Mouse (Mus musculus) stomach, embryonic 14.5 days (tissue): ENCODE results near the gene Jmjd8. TPM values are rescaled to one million over a fixed set of nuclear protein-coding genes. Genes with fewer than 3 reads are reported as not detected.

ENCODE experiments used
- ATAC-seq: fragments of 200-750 bp; cut with Nextera tagmentation; 2 replicates; pipeline ENCODE4 v1.8.0; 2017; ENCODE audit warnings: low read depth, moderate TSS enrichment; ENCODE audit not compliant: insufficient number of reproducible peaks, insufficient read depth, low FRiP score
- H3K27ac ChIP-seq: fragments of 300-500 bp; sonication (generic); 2 replicates; pipeline ENCODE4 v1.5.1; 2014; ENCODE audit warnings: mild to moderate bottlenecking, low read length, moderate library complexity, mixed read lengths
- H3K27me3 ChIP-seq: fragments of 300-500 bp; sonication (generic); 2 replicates; pipeline ENCODE4 v1.6.1; 2014; ENCODE audit warnings: low read length, control low read depth, mixed read lengths; ENCODE audit not compliant: control insufficient read depth, insufficient read depth
- H3K36me3 ChIP-seq: fragments of 300-500 bp; sonication (generic); 2 replicates; pipeline ENCODE4 v1.6.1; 2014; ENCODE audit warnings: mild to moderate bottlenecking, control low read depth, low read length, moderate library complexity, mixed read lengths; ENCODE audit not compliant: control insufficient read depth, insufficient read depth
- H3K4me1 ChIP-seq: fragments of 300-500 bp; sonication (generic); 2 replicates; pipeline ENCODE4 v1.6.1; 2014; ENCODE audit warnings: low read length, control low read depth, mixed read lengths; ENCODE audit not compliant: control insufficient read depth, insufficient read depth
- H3K4me2 ChIP-seq: fragments of 300-500 bp; sonication (generic); replicated peaks from 2 replicates; pipeline ENCODE4 v1.6.1; 2014; ENCODE audit warnings: low read depth, low read length, control low read depth
- H3K4me3 ChIP-seq: fragments of 300-500 bp; sonication (generic); 2 replicates; pipeline ENCODE4 v1.5.1; 2014; ENCODE audit warnings: low read depth, low read length, control low read depth
- H3K9ac ChIP-seq: fragments of 300-500 bp; sonication (generic); replicated peaks from 2 replicates; pipeline ENCODE4 v1.6.1; 2014; ENCODE audit warnings: low read depth, mild to moderate bottlenecking, control low read depth, low read length, moderate library complexity, mixed read lengths
- H3K9me3 ChIP-seq: fragments of 300-500 bp; sonication (generic); 2 replicates; pipeline ENCODE4 v1.6.1; 2016; ENCODE audit warnings: low read depth, low read length, control low read depth; ENCODE audit not compliant: control insufficient read depth
- WGBS: fragments of 180-500 bp; shearing (Covaris S2); extraction: QIAGEN DNeasy Blood & Tissue Kit; methylation state at CpG from one replicate; pipeline ENCODE4 v1.1.7; 2014; 5-methylcytosine and 5-hydroxymethylcytosine counted together
- polyA plus RNA-seq: library from polyadenylated mRNA; unstranded; fragments of >200 nt; fragmentation: Nextera tagmentation; extraction: Ambion mirVana; gene quantifications from 2 replicates; pipeline ENCODE4 v1.2.1, GENCODE M21; 2014

The Jmjd8 gene
- polyA plus RNA-seq, 1 experiment from 2014 or later: 41.9 TPM

DNA sequence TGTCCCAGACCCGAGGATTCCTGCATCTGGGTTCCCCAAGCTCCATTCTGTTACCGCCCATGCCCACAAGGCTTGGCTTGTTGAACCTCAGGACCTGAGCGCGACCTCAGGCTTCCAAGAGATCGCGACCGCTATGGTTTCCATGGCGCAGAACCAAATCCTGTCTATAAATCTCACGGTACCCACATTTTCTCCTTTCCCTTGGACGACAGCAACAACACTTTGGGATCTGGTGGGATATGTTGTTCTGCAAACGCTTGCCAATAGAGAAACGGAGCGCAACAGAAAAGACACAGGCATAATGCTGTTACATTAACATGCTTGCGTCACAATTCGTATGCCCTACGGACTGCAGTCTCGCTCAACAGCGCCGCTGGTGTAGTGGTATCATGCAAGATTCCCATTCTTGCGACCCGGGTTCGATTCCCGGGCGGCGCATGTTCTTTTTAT lies 46.1 kb downstream of the Jmjd8 start, which contains the start of gene Mettl26:
TSS of gene Mettl26 (plus strand) at position 354 of the 450 bp plus-strand sequence.
- under 1% methylated on average over 25 of the region's 25 CpGs for WGBS
- ATAC-seq: peak; percentile 70; the same call in 1 of the 2 replicates

DNA sequence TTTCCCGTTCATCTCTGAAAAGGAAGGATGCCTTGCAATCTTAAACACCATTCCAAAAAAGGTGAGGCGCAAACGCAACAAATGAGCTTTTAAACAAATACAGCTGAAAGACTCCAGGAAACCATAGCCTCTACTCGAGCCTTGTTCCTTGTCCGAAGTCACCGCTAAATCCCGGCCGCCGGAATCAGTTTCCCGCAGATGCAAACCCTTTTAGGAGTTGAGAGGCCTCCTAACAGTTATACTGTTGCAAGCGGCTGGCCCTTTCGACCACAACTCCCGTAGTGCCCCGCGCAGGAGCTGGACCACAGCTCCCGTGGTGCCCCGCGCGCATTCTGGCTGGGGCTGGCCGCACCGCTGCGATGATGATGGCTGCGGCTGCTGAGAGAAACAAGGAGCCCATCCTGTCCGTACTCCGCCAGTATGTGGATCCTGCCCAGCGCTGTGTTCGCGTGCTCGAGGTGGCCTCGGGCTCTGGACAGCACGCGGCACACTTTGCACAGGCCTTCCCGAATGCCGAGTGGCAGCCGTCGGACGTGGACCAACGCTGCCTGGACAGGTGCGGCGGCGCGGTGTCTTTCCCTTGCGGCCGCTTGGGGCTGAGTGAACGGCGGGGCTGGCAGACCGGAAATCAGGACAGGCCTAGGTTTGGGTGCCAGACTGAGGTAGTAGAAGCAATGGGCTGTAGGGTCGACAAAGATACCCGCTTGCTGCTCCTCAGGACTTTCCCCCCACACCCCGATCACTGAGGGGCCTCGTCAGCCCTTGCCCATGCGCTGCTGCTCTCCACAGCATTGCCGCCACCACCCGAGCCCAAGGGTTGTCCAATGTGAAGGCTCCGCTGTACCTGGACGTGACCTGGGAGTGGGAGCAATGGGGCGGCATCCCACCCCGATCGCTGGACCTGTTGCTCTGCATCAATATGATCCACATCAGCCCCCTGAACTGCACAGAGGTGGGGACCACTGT lies 46.8 kb downstream of the Jmjd8 start:
- peak; percentile 94 for ATAC-seq
- H3K4me1 ChIP-seq: peaks cover 9% of the 10 kb centered on the region; the same call in 1 of the 2 replicates
- 1% methylated on average over 59 of the region's 59 CpGs for WGBS
- H3K4me3 ChIP-seq: peak overlapping the region; percentile 70
- H3K27ac ChIP-seq: peak overlapping the region; percentile 94
- no peaks in the 10 kb centered on the region for H3K27me3 ChIP-seq
- H3K4me2 ChIP-seq: peak overlapping the region; percentile 91
- no peaks in the 10 kb centered on the region for H3K9me3 ChIP-seq
- H3K36me3 ChIP-seq: peaks cover 13% of the 10 kb centered on the region
- H3K9ac ChIP-seq: peak overlapping the region; percentile 37

More for the DNA sequence above, 46.1 kb downstream of the Jmjd8 start, which contains the start of gene Mettl26:
- Histone ChIP-seq H3K4me2 (peak within 1 kb of the TSS; percentile 91), H3K4me3 (peak within 1 kb of the TSS; percentile 70), H3K4me1 (peaks cover 9% of the 10 kb centered on the region; the same call in 1 of the 2 replicates), H3K36me3 (peaks cover 13% of the 10 kb centered on the region), H3K9me3 (no peaks in the 10 kb centered on the region), H3K27ac (peak within 1 kb of the TSS; percentile 94), H3K9ac (peak within 1 kb of the TSS; percentile 37), H3K27me3 (no peaks in the 10 kb centered on the region)

- H3K4me2 ChIP-seq: peak overlapping the region; percentile 91
- H3K9ac ChIP-seq: 0 out of 2 replicates have a peak overlapping the region, but pooled peaks have one; percentile 37
- H3K36me3 ChIP-seq: peaks cover 16% of the 10 kb centered on the region
- 61% methylated on average over 10 of the region's 10 CpGs for WGBS
- ATAC-seq: no peak
- no peaks in the 10 kb centered on the region for H3K9me3 ChIP-seq
- H3K27ac ChIP-seq: no peak overlapping the region; the same call in 1 of the 2 replicates
- H3K4me3 ChIP-seq: peak overlapping the region; percentile 70
- H3K27me3 ChIP-seq: no peaks in the 10 kb centered on the region
- H3K4me1 ChIP-seq: peaks cover 9% of the 10 kb centered on the region; the same call in 1 of the 2 replicates
Observed at GRCm38 (mm10) chr17:25876347-25876915, 47.8 kb downstream of the Jmjd8 start.

- WGBS: 92% methylated on average over 3 of the region's 3 CpGs
- H3K9me3 ChIP-seq: no peaks in the 10 kb centered on the region
- no peak overlapping the region for H3K4me3 ChIP-seq
- H3K9ac ChIP-seq: no peak overlapping the region
- no peak for ATAC-seq
- peaks cover 19% of the 10 kb centered on the region for H3K36me3 ChIP-seq
- no peak overlapping the region for H3K4me2 ChIP-seq
- no peaks in the 10 kb centered on the region for H3K27me3 ChIP-seq
- peaks cover 9% of the 10 kb centered on the region; the same call in 1 of the 2 replicates for H3K4me1 ChIP-seq
- H3K27ac ChIP-seq: no peak overlapping the region
Observed at GRCm38 (mm10) chr17:25877025-25877424, 48.4 kb downstream of the Jmjd8 start.

DNA sequence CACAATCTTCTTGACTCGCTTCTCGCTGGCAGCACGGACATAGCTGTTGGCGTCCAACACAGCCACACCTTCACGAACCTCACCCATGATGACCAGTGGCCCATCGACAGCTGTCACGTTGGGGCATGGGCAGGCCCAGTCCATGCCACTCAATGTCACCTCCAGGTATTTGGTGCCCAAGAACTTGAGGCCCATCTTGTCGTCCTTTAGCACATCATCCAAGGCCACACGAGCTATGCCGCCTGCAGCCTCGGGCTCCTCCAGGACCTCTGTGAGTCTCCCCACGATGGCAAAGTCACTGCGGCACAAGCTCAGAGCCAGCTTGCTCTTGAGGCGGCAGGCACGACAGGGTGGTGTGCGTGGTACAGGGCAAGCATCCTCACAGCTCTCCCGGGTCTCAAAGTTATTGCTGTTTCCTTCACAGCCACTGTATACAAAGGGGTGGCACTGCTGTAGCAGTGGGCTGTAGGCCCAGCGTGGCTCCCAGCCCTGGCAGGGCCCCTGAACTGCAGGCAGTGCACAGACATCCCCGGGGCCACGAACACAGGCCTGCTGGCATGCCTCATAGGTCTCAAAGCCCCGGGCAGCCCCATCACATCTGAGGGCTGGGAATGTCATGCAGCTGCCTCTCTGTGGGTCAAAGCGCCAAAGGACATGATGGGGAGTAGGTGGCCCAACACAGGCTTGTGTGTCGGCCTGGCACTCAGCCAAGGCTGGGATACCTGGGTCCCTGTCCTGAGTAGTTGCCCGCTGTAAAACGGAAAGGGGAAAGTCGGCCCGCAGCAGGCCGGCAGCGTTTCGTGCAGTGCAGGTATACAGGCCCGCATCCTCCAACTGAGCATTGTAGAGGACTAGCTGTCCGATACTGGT lies 49.3 kb downstream of the Jmjd8 start:
- H3K4me3 ChIP-seq: no peak overlapping the region
- H3K4me2 ChIP-seq: no peak overlapping the region
- peaks cover 24% of the 10 kb centered on the region for H3K36me3 ChIP-seq
- H3K27me3 ChIP-seq: no peaks in the 10 kb centered on the region
- no peak overlapping the region for H3K9ac ChIP-seq
- no peaks in the 10 kb centered on the region for H3K9me3 ChIP-seq
- 94% methylated on average over 32 of the region's 32 CpGs for WGBS
- peaks cover 9% of the 10 kb centered on the region; the same call in 1 of the 2 replicates for H3K4me1 ChIP-seq
- H3K27ac ChIP-seq: no peak overlapping the region
- ATAC-seq: no peak

DNA sequence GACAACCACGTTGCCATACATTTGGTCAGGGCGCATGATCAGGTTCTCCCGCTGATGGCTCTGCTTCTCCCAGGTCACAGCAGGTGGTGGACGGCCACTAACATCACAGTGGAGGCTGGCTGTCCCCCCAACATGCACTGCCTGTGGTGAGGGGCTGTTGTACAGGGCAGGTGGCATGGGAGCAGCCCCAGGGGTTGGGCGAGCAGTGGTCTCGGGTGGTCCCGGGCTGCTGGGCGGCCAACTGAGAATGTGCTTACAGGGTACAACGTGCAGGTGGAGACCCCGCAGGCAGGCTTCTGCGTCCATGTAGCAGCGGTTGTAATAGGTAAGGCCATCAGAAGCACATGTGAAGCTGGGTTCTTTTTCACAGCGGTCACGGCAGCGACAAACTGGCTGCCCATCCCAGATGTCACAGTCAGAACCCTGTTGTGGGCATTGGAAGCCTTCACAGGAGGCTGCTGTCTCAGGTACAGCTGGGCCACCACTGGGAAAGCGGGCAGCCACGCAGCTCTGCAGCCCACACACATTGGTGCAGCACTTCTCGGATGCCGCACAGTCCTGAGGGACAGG lies 50.0 kb downstream of the Jmjd8 start:
- WGBS: 89% methylated on average over 19 of the region's 19 CpGs

GRCm38 (mm10) chr17:25879261-25879660 lies 50.6 kb downstream of the Jmjd8 start:
- Histone ChIP-seq H3K4me2 (no peak overlapping the region), H3K36me3 (peaks cover 36% of the 10 kb centered on the region), H3K27ac (no peak overlapping the region), H3K27me3 (no peaks in the 10 kb centered on the region), H3K9me3 (no peaks in the 10 kb centered on the region), H3K9ac (no peak overlapping the region), H3K4me3 (no peak overlapping the region), H3K4me1 (peaks cover 9% of the 10 kb centered on the region; the same call in 1 of the 2 replicates)
- no peak for ATAC-seq
- WGBS: 61% methylated on average over 4 of the region's 4 CpGs

More for the DNA sequence above, 50.0 kb downstream of the Jmjd8 start:
- Histone ChIP-seq H3K4me3 (no peak overlapping the region), H3K9me3 (no peaks in the 10 kb centered on the region), H3K27ac (no peak overlapping the region), H3K4me1 (peaks cover 9% of the 10 kb centered on the region; the same call in 1 of the 2 replicates), H3K9ac (no peak overlapping the region), H3K4me2 (no peak overlapping the region), H3K36me3 (peaks cover 30% of the 10 kb centered on the region), H3K27me3 (no peaks in the 10 kb centered on the region)
- ATAC-seq: no peak
